ENCODE assay signal across 21 mouse cellular contexts in genomic region chr19:28621608-28622505, GRCm38 (mm10). TPM values are rescaled to one million over a fixed set of nuclear protein-coding genes. Genes with fewer than 3 reads are reported as not detected.
A peak's percentile ranks its signal among the peaks of the same experiment; 100 is the strongest.
DNase-seq lines count a peak whose midpoint lies in the region; ATAC-seq and TF ChIP-seq lines count a peak whose summit lies in the region.
"Had no signal": no experiment of that assay in that cellular context is flagged by ENCODE, and none has a peak within 500 bp of the region (broad histone marks: within the 10 kb centered on the region; RNA-seq: fewer than 3 reads in every experiment).

No protein-coding gene starts in this region.

- ATAC-seq in kidney, postnatal 0 days (replicated peaks; ENCODE audit: low FRiP score, low read depth): peak; percentile 33; the same call in 1 of the 2 replicates
- ATAC-seq in liver, postnatal 0 days: no peak
- ATAC-seq: midbrain, embryonic 16.5 days had no signal

- DNase-seq in 3134 (ENCODE audit: extremely low read depth, insufficient read length, low spot score) (peak; percentile 65), NIH3T3 (ENCODE audit: low read depth) (peak; percentile 87)
- peak; percentile 87 for DNase-seq in kidney, adult 11 months
- DNase-seq in kidney, postnatal 0 days (ENCODE audit: low spot score): no peak
- no peak for DNase-seq in liver, postnatal 0 days
- no peak for DNase-seq in urinary bladder, postnatal 4 days (ENCODE audit: low spot score in 2 of 2)
- no peak for DNase-seq in frontal cortex, adult 2 months (ENCODE audit: extremely low spot score in 1 of 2, low spot score in 1 of 2)
- DNase-seq in limb, embryonic 10.5 days (ENCODE audit: low spot score): no peak
- DNase-seq: cerebellum, postnatal 14 days; embryo, embryonic 11 days; gastrocnemius, postnatal 36 days; heart, postnatal 36 days; layer of hippocampus, postnatal 36 days; liver, embryonic 13.5 days; thymus, adult 2 months had no signal

- WGBS in kidney, postnatal 0 days: 61% methylated on average over 11 of the region's 11 CpGs
- 77% methylated on average over 11 of the region's 11 CpGs for WGBS in liver, postnatal 0 days (ENCODE audit: insufficient replicate concordance)
- WGBS in limb, embryonic 10.5 days: 89% methylated on average over 11 of the region's 11 CpGs

- no peak overlapping the region for H3K4me2 ChIP-seq in kidney, postnatal 0 days (ENCODE audit: low read length)
- no peak overlapping the region for H3K4me2 ChIP-seq in liver, postnatal 0 days (ENCODE audit: low read depth, low read length)
- H3K4me2 ChIP-seq: embryonic facial prominence, embryonic 15.5 days; forebrain, embryonic 12.5 days; heart, embryonic 11.5 days; liver, embryonic 13.5 days; stomach, embryonic 15.5 days had no signal

- TF ChIP-seq CTCF in kidney, postnatal 0 days (IDR thresholded peaks at IDR 0.05; ENCODE audit: low read depth): no peak
- TF ChIP-seq CTCF in liver, postnatal 0 days (IDR thresholded peaks at IDR 0.05; ENCODE audit: low read depth): no peak

- no peaks in the 10 kb centered on the region for H3K36me3 ChIP-seq in kidney, postnatal 0 days (ENCODE audit: insufficient read depth, low read length)
- no peaks in the 10 kb centered on the region for H3K36me3 ChIP-seq in liver, postnatal 0 days (replicated peaks; ENCODE audit: insufficient read depth, low read length)
- H3K36me3 ChIP-seq in limb, embryonic 10.5 days: no peaks in the 10 kb centered on the region
- H3K36me3 ChIP-seq: embryonic facial prominence, embryonic 15.5 days; forebrain, embryonic 12.5 days; liver, embryonic 13.5 days; stomach, embryonic 15.5 days had no signal

- H3K4me3 ChIP-seq in kidney, postnatal 0 days (replicated peaks; ENCODE audit: low read depth, low read length): no peak overlapping the region
- no peak overlapping the region for H3K4me3 ChIP-seq in liver, postnatal 0 days (ENCODE audit: low read depth, low read length)
- H3K4me3 ChIP-seq in limb, embryonic 10.5 days: no peak overlapping the region
- H3K4me3 ChIP-seq: embryonic facial prominence, embryonic 15.5 days; forebrain, embryonic 12.5 days; liver, embryonic 13.5 days; megakaryocyte, embryonic 14.5 days; stomach, embryonic 15.5 days had no signal

- H3K27ac ChIP-seq in kidney, postnatal 0 days: peak overlapping the region; percentile 26; the same call in 1 of the 2 replicates
- no peak overlapping the region for H3K27ac ChIP-seq in liver, postnatal 0 days (ENCODE audit: low read depth)
- H3K27ac ChIP-seq in limb, embryonic 10.5 days: no peak overlapping the region
- H3K27ac ChIP-seq: embryonic facial prominence, embryonic 15.5 days; forebrain, embryonic 12.5 days; liver, embryonic 13.5 days; stomach, embryonic 15.5 days had no signal

- H3K4me1 ChIP-seq in kidney, postnatal 0 days (replicated peaks; ENCODE audit: insufficient read depth, low read length): no peaks in the 10 kb centered on the region
- no peaks in the 10 kb centered on the region for H3K4me1 ChIP-seq in liver, postnatal 0 days (ENCODE audit: insufficient read depth)
- no peaks in the 10 kb centered on the region for H3K4me1 ChIP-seq in limb, embryonic 10.5 days
- H3K4me1 ChIP-seq: liver, embryonic 13.5 days; megakaryocyte, embryonic 14.5 days; stomach, embryonic 15.5 days had no signal

- H3K27me3 ChIP-seq in kidney, postnatal 0 days (ENCODE audit: insufficient read depth, low read length): no peaks in the 10 kb centered on the region
- no peaks in the 10 kb centered on the region for H3K27me3 ChIP-seq in liver, postnatal 0 days (ENCODE audit: insufficient read depth, low read length)
- no peaks in the 10 kb centered on the region for H3K27me3 ChIP-seq in limb, embryonic 10.5 days (ENCODE audit: low read depth, poor library complexity, severe bottlenecking)
- H3K27me3 ChIP-seq: embryonic facial prominence, embryonic 15.5 days; liver, embryonic 13.5 days; megakaryocyte, embryonic 14.5 days; stomach, embryonic 15.5 days had no signal

- H3K9ac ChIP-seq in kidney, postnatal 0 days (ENCODE audit: low read depth, low read length): no peak overlapping the region
- H3K9ac ChIP-seq in liver, postnatal 0 days (replicated peaks): no peak overlapping the region
- H3K9ac ChIP-seq: embryonic facial prominence, embryonic 15.5 days; forebrain, embryonic 12.5 days; liver, embryonic 13.5 days; stomach, embryonic 15.5 days had no signal

- TF ChIP-seq EP300 in liver, postnatal 0 days (IDR thresholded peaks at IDR 0.05; ENCODE audit: low read depth): no peak

- no peaks in the 10 kb centered on the region for H3K9me3 ChIP-seq in kidney, postnatal 0 days (replicated peaks; ENCODE audit: low read length)
- H3K9me3 ChIP-seq in liver, postnatal 0 days (ENCODE audit: low read length): no peaks in the 10 kb centered on the region
- H3K9me3 ChIP-seq in limb, embryonic 10.5 days (replicated peaks): no peaks in the 10 kb centered on the region
- H3K9me3 ChIP-seq: embryonic facial prominence, embryonic 15.5 days; forebrain, embryonic 12.5 days; liver, embryonic 13.5 days; stomach, embryonic 15.5 days had no signal

RNA-seq across cellular contexts. Expression of gene Glis3, which starts 58.0 kb away (rescaled TPM):
- 6.0 and 7.1 TPM in 2 replicates for polyA plus RNA-seq in kidney, postnatal 0 days (2015; fragmentation: Nextera tagmentation; extraction: Ambion mirVana)
- polyA plus RNA-seq in liver, postnatal 0 days (2015; fragmentation: Nextera tagmentation; extraction: Ambion mirVana): 0.17 and 0.36 TPM in 2 replicates
- 1.5 and 1.9 TPM in 2 replicates for polyA plus RNA-seq in frontal cortex, adult 2 months (2012; rRNA removed)
- polyA plus RNA-seq in limb, embryonic 10.5 days (2016; fragmentation: Nextera tagmentation; extraction: Ambion mirVana): 2.6 and 2.7 TPM in 2 replicates

Comparison
In these comparisons a context has a peak if more than half of its experiments do, and no peak if none do; other contexts are left out.
1. DNase-seq: peak in 3134 (single experiment), NIH3T3 (single experiment) and kidney, adult 11 months (single experiment); none in kidney, postnatal 0 days (single experiment), liver, postnatal 0 days (single experiment), urinary bladder, postnatal 4 days (0 of 2), frontal cortex, adult 2 months (0 of 2) and limb, embryonic 10.5 days (single experiment).